Mouse (Mus musculus) liver, postnatal 0 days (tissue): Measurements from ENCODE around the gene Clybl. TPM values are rescaled to one million over a fixed set of nuclear protein-coding genes. Genes with fewer than 3 reads are reported as not detected.

Experiments used
- ATAC-seq: fragments of 200-750 bp; cut with Nextera tagmentation; 2 replicates; pipeline ENCODE4 v1.8.0; 2017; ENCODE audit warnings: mild to moderate bottlenecking, moderate library complexity
- DNase-seq: peaks from one replicate; pipeline ENCODE4 v3.0.0-alpha.2; 2016
- H3K27ac ChIP-seq: fragments of 300-500 bp; sonication (generic); 2 replicates; pipeline ENCODE4 v1.5.1; 2014; ENCODE audit warnings: antibody characterized with exemption, moderate library complexity, mild to moderate bottlenecking, low read depth
- H3K27me3 ChIP-seq: fragments of 300-500 bp; sonication (generic); 2 replicates; pipeline ENCODE4 v1.6.1; 2014; ENCODE audit warnings: low read length, control low read depth, mixed read lengths; ENCODE audit not compliant: insufficient read depth
- H3K36me3 ChIP-seq: fragments of 300-500 bp; sonication (generic); replicated peaks from 2 replicates; pipeline ENCODE4 v1.6.1; 2014; ENCODE audit warnings: mild to moderate bottlenecking, control low read depth, low read length, moderate library complexity, mixed read lengths; ENCODE audit not compliant: insufficient read depth
- H3K4me1 ChIP-seq: fragments of 300-500 bp; sonication (generic); 2 replicates; pipeline ENCODE4 v1.6.1; 2014; ENCODE audit warnings: antibody characterized with exemption, mild to moderate bottlenecking, control low read depth; ENCODE audit not compliant: insufficient read depth
- H3K4me2 ChIP-seq: fragments of 300-500 bp; sonication (generic); 2 replicates; pipeline ENCODE4 v1.6.1; 2014; ENCODE audit warnings: low read depth, mild to moderate bottlenecking, low read length, moderate library complexity, mixed read lengths
- H3K4me3 ChIP-seq: fragments of 300-500 bp; sonication (generic); 2 replicates; pipeline ENCODE4 v1.5.1; 2014; ENCODE audit warnings: low read depth, low read length
- H3K9ac ChIP-seq: fragments of 300-500 bp; sonication (generic); replicated peaks from 2 replicates; pipeline ENCODE4 v1.6.1; 2014; ENCODE audit warnings: mild to moderate bottlenecking, moderate library complexity
- H3K9me3 ChIP-seq: fragments of 300-500 bp; sonication (generic); 2 replicates; pipeline ENCODE4 v1.6.1; 2016; ENCODE audit warnings: mild to moderate bottlenecking, control low read depth, low read length, mixed read lengths
- CTCF ChIP-seq: sonication (generic); IDR thresholded peaks from 2 replicates; pipeline ENCODE4 v1.5.1; 2016; ENCODE audit warnings: antibody characterized with exemption, low read depth
- EP300 ChIP-seq: IDR thresholded peaks from 2 replicates; pipeline ENCODE4 v1.6.1; 2016; ENCODE audit warnings: antibody characterized with exemption, low read depth, mild to moderate bottlenecking
- WGBS: fragments of 180-500 bp; shearing (Covaris S2); extraction: QIAGEN DNeasy Blood & Tissue Kit; methylation state at CpG from one replicate; pipeline ENCODE4 v1.1.7; 2014; ENCODE audit not compliant: insufficient replicate concordance; 5-methylcytosine and 5-hydroxymethylcytosine counted together
- polyA plus RNA-seq: library from polyadenylated mRNA; unstranded; fragments of >200 nt; fragmentation: Nextera tagmentation; extraction: Ambion mirVana; gene quantifications from 2 replicates; pipeline ENCODE4 v1.2.1, GENCODE M21; 2015

The Clybl gene
- polyA plus RNA-seq, 1 experiment from 2014 or later = 36.0 TPM

GRCm38 (mm10) chr14:122225479-122226132, 44.1 kb downstream of the Clybl start:
- Histone ChIP-seq H3K27ac (no peak overlapping the region), H3K27me3 (0 out of 2 replicates have a peak, but pooled peaks cover 2% of the 10 kb centered on the region), H3K4me1 (peaks cover 4% of the 10 kb centered on the region; the same call in 1 of the 2 replicates), H3K36me3 (no peaks in the 10 kb centered on the region), H3K4me3 (no peak overlapping the region), H3K9me3 (no peaks in the 10 kb centered on the region), H3K9ac (no peak overlapping the region), H3K4me2 (no peak overlapping the region)
- 46% methylated on average over 7 of the region's 7 CpGs for WGBS
- TF ChIP-seq CTCF (no peak), EP300 (no peak)
- DNase-seq (no peak), ATAC-seq (no peak)

DNA sequence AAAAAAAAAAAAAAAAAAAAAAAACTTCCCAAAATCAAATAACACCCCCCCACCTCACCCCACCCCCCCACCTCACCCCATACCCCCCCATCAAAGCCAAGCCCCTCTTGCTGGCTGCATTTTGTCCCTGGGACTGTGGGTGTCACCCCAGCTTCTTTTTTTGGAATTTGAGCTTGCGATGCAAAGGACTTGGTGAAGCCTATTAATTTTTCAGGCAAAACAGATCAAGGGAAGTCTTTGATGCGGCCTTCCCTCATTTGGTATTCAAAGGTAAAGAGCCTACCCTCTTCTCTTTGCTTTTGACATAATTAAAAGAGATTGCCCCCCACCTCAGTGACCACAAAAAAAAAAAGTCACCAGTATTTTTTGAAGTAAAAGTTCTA, 44.6 kb downstream of the Clybl start:
- H3K27me3 ChIP-seq = 0 out of 2 replicates have a peak, but pooled peaks cover 2% of the 10 kb centered on the region
- no peaks in the 10 kb centered on the region for H3K36me3 ChIP-seq
- TF ChIP-seq EP300 (no peak), CTCF (no peak)
- H3K27ac ChIP-seq = no peak overlapping the region
- H3K9me3 ChIP-seq = no peaks in the 10 kb centered on the region
- ATAC-seq (no peak), DNase-seq (no peak)
- peaks cover 4% of the 10 kb centered on the region; the same call in 1 of the 2 replicates for H3K4me1 ChIP-seq
- H3K4me2 ChIP-seq = no peak overlapping the region
- no peak overlapping the region for H3K9ac ChIP-seq
- 85% methylated on average over 2 of the region's 2 CpGs for WGBS
- no peak overlapping the region for H3K4me3 ChIP-seq

- no peaks in the 10 kb centered on the region for H3K36me3 ChIP-seq
- H3K9me3 ChIP-seq = no peaks in the 10 kb centered on the region
- no peak overlapping the region for H3K4me2 ChIP-seq
- H3K4me3 ChIP-seq = no peak overlapping the region
- peaks cover 4% of the 10 kb centered on the region; the same call in 1 of the 2 replicates for H3K4me1 ChIP-seq
- no peak overlapping the region for H3K27ac ChIP-seq
- H3K9ac ChIP-seq = no peak overlapping the region
- DNase-seq (no peak), ATAC-seq (no peak)
- H3K27me3 ChIP-seq = 0 out of 2 replicates have a peak, but pooled peaks cover 2% of the 10 kb centered on the region
- TF ChIP-seq EP300 = no peak
- no peak for TF ChIP-seq CTCF
- 69% methylated on average over 22 of the region's 22 CpGs for WGBS
These were observed 45.4 kb downstream of the Clybl start for GRCm38 (mm10) chr14:122226666-122227453.

DNA sequence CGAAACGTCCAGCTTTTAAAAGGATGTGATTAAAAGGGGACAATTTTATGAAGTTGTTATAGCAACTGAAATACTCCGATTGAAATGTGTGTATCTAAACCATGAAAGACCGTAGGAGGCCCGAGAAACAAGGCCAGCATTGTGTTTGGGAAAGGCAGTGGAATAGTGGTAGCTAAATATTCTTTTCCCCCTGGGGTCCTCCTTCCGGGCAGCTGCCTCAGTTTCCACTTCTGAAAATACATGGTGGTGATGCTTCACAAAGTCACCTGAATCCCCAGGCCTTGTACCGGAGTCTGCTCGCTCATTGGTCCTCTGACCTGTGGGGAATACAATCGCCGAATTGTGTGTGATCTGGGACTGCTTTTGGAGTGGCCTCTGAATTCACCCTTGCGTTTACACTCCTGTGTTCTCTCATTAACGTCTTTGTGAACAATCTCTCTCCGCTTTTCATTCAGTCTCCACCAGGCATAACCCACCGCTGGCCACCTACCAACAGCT, 46.0 kb downstream of the Clybl start:
- Histone ChIP-seq H3K36me3 (no peaks in the 10 kb centered on the region), H3K27me3 (0 out of 2 replicates have a peak, but pooled peaks cover 2% of the 10 kb centered on the region), H3K4me2 (no peak overlapping the region), H3K27ac (no peak overlapping the region), H3K9me3 (no peaks in the 10 kb centered on the region), H3K4me3 (no peak overlapping the region), H3K9ac (no peak overlapping the region), H3K4me1 (peaks cover 4% of the 10 kb centered on the region; the same call in 1 of the 2 replicates)
- ATAC-seq = no peak
- DNase-seq = no peak
- WGBS = 64% methylated on average over 14 of the region's 14 CpGs
- no peak for TF ChIP-seq EP300
- no peak for TF ChIP-seq CTCF

DNA sequence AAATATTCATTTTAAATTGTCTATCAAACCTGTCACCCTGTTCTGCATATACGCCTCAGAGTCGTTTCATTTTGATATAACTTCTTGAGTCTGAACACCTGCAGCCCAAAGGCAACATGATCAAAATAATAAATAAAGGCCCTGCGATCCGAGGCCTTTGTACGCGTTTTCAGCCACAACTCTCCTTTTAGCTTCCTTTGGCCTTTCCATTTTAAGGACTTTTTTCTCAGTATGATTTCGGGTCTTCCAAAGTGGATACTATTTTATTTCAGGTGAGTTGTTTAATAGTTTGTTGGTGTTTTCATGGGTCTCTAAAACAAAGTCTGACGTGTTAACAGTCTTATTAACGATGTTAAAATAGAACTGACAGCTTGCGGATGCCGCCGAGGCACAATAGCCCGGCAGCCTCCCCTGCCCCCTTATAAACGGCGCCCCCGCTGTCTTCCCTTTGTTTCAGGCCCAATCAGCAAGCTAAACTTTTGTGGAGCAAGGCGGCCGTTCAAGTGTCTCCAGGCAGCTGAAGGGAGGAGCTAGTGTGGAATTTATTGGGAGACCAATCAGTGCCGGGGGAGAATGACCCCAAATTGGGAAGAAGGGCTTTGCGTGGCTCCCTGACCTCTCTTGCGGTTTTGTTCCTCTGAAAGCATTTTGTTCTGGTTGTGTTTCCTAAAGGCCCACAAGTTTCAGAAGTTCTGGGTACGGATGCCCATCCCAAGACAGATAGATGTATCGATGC, 47.5 kb downstream of the Clybl start:
- DNase-seq = no peak
- TF ChIP-seq CTCF (no peak), EP300 (no peak)
- Histone ChIP-seq H3K9me3 (no peaks in the 10 kb centered on the region), H3K27me3 (0 out of 2 replicates have a peak, but pooled peaks cover 2% of the 10 kb centered on the region), H3K36me3 (no peaks in the 10 kb centered on the region), H3K4me1 (no peaks in the 10 kb centered on the region), H3K9ac (no peak overlapping the region), H3K4me2 (no peak overlapping the region), H3K27ac (no peak overlapping the region), H3K4me3 (no peak overlapping the region)
- ATAC-seq = no peak
- WGBS = 43% methylated on average over 23 of the region's 23 CpGs

DNA sequence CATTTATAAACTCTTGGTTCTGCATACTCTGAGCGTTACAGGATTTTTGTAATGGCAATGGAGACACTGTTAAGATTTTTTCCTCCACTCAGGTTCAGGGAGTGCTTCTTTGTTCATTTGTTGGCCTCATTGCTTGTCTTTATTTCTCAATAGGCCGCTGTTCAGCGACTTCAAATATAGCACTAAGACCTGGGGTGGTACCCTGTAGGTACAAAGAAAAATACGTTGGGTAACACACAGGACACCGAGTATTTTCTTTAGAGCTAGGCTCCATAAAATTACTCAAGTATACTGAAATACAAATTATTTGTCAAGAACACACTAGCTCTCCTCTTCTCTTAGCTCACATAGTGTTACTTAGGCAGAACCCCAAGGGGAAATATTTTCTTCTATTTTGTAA, 48.5 kb downstream of the Clybl start:
- DNase-seq (no peak), ATAC-seq (no peak)
- Histone ChIP-seq H3K9ac (no peak overlapping the region), H3K36me3 (no peaks in the 10 kb centered on the region), H3K4me3 (no peak overlapping the region), H3K27ac (no peak overlapping the region), H3K27me3 (0 out of 2 replicates have a peak, but pooled peaks cover 2% of the 10 kb centered on the region), H3K9me3 (no peaks in the 10 kb centered on the region), H3K4me1 (no peaks in the 10 kb centered on the region), H3K4me2 (no peak overlapping the region)
- 82% methylated on average over 5 of the region's 5 CpGs for WGBS
- TF ChIP-seq CTCF (no peak), EP300 (no peak)
